Mouse (Mus musculus) layer of hippocampus, adult 9-10 months (tissue): Measurements from ENCODE around the gene Wdr47.
"Not testable (repeated sequence)": the region's sequence is repeated elsewhere in the genome, so short reads cannot be mapped to it uniquely, and the experiment has no call there.

Experiments
- DNase-seq: peaks from one replicate; pipeline ENCODE4 v3.0.0; 2022; ENCODE audit warnings: low spot score

The Wdr47 gene

GRCm38 (mm10) chr3:108590786-108591529 lies at the start of gene Wdr47:
Gene Wdr47, plus strand, starts transcription at chr3:108591279.
- DNase-seq: peak; percentile 81

- DNase-seq: no peak
Measured at GRCm38 (mm10) chr3:108542299-108542698, 48.8 kb upstream of the Wdr47 start.

- DNase-seq: no peak
Measured at GRCm38 (mm10) chr3:108554111-108554561, 36.9 kb upstream of the Wdr47 start.

GRCm38 (mm10) chr3:108554587-108555312 lies 36.3 kb upstream of the Wdr47 start:
- DNase-seq: peak; percentile 90

GRCm38 (mm10) chr3:108557888-108558287 lies 33.2 kb upstream of the Wdr47 start:
- no peak for DNase-seq

- peak; percentile 94 for DNase-seq
Measured at GRCm38 (mm10) chr3:108562133-108562730, 28.8 kb upstream of the Wdr47 start, which contains the start of gene Tmem167b. Gene Tmem167b, minus strand, starts transcription at chr3:108562466.

- DNase-seq: no peak
Measured at GRCm38 (mm10) chr3:108562777-108563271, 28.3 kb upstream of the Wdr47 start.

- DNase-seq: peak; percentile 78
Measured at GRCm38 (mm10) chr3:108563309-108563708, 27.8 kb upstream of the Wdr47 start.

GRCm38 (mm10) chr3:108567990-108568877 lies 22.8 kb upstream of the Wdr47 start:
- no peak for DNase-seq

GRCm38 (mm10) chr3:108569636-108570035 lies 21.4 kb upstream of the Wdr47 start:
- not testable (repeated sequence) for DNase-seq

- no peak for DNase-seq
Measured at GRCm38 (mm10) chr3:108570813-108571212, 20.3 kb upstream of the Wdr47 start.

GRCm38 (mm10) chr3:108571443-108572294 lies 19.4 kb upstream of the Wdr47 start, which contains the start of gene Taf13:
Gene Taf13, plus strand, starts transcription at chr3:108571698.
- DNase-seq: peak; percentile 94

- DNase-seq: no peak
Measured at GRCm38 (mm10) chr3:108572309-108573010, 18.6 kb upstream of the Wdr47 start.

- DNase-seq: no peak
Measured at GRCm38 (mm10) chr3:108574018-108574417, 17.1 kb upstream of the Wdr47 start.

GRCm38 (mm10) chr3:108584580-108584979 lies 6.5 kb upstream of the Wdr47 start:
- DNase-seq: no peak

- DNase-seq: no peak
Measured at GRCm38 (mm10) chr3:108588446-108588845, 2.6 kb upstream of the Wdr47 start.

- DNase-seq: no peak
Measured at GRCm38 (mm10) chr3:108591530-108592522, 747 bp downstream of the Wdr47 start.

- no peak for DNase-seq
Measured at GRCm38 (mm10) chr3:108608906-108609305, 17.8 kb downstream of the Wdr47 start.

- no peak for DNase-seq
Measured at GRCm38 (mm10) chr3:108634761-108635160, 43.7 kb downstream of the Wdr47 start.
